Mouse (Mus musculus): Measurements from ENCODE around the gene Fam98c. TPM values are rescaled to one million over a fixed set of nuclear protein-coding genes. Genes with fewer than 3 reads are reported as not detected.

Fam98c gene
- total RNA-seq, 2 experiments from 2014 or later = 30.9 to 32.2 TPM

DNA sequence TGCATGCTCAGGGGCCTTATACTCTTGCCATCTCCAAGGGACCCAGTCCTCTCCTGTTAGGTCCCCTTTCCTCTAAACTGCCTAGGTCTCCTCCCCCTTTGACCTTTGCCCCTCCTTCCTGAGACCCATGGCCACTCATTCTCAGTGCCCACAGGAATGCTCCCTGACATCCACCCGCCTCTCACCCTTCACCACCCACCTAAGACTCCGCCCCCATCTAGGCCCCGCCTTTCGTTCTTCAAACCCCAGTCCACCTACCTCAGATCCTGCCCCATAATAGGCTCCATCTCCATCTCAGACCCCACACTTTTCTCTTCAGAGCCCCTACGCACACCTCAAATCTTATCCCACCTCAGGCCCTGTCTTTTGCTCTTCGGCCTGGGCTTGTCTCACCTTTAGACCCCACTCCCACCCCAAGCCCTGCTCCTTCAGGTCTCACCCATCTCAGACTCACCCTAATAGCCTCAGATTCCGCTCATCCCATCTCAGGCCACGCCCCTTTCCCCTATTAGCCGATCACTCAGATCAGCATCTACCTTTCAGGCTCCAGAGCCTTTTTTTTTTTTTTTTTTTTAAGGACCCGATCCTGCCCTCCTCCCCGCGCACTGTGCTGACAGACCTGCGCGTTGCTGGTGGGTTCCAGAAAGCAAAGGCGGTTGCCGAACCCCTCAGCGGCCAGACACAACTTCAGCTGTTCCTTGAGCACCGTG, 37.7 kb downstream of the Fam98c start:
- no peak for DNase-seq (ENCODE audit: low spot score in 2 of 2)

DNA sequence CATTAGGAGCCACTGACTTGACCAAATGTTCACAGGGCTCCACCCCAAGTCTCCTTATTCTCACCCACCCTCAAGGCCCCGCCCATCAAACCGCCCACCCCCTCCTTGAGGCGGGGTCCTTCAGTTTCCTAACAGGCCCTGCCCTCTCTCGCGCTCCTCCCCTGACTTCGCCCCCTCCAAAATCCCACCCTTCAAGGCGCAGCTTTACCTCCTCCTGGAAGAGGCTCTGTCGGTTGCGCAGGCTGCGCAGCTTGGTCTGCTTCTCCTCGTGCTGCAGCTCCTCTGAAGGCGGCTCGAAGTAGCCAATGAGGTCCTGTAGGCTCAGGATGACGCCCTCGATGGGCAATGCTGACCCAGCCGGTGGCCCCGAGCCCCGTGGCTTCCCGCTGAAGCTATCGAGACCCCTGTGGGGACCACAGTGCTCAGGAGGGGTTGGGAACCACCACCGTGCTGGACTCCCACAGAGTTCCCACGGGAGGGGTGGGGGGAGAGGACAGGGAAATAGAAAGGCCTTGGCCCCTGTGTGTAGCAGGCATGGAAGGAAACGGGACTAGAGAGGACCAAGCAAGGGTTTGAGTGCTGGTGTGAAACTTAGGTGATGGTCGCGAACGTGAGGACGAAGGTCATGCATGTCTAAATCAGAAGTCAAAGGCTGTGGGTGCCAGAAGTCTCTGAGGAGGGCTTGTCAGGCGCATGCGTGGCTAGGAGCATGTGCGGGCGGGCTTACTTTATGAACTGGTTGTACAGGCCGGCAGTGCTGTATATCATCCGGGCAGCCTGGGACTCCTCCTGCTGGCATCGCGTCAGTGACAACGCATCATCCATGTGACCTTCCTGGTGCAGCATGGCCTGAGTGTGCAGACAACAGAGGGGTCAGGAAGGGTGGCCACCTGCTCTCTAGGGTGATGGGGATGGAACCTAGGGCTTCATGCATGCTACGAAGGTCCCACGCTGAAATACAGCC, 46.8 kb downstream of the Fam98c start:
- peak; percentile 22 to 36 for DNase-seq (ENCODE audit: low spot score in 2 of 2)

Other genes starting within 250 kb of the Fam98c start
- gene Actn4, start 193.9 kb downstream of the Fam98c start, total RNA-seq (2021) = 100 to 1,000 TPM; 127 to 136 TPM
- gene Eif3k, start 174.4 kb downstream of the Fam98c start, total RNA-seq (2021) = 100 to 1,000 TPM; 201 to 212 TPM
- gene Map4k1, start 174.2 kb downstream of the Fam98c start, total RNA-seq (2021) = 1 to 10 TPM in 1 of 2 experiments, under 1 TPM in 1; 0.99 to 1.3 TPM
- 10 to 100 TPM; 15.3 to 15.5 TPM for gene Ryr1, start 31.1 kb downstream of the Fam98c start, total RNA-seq (2021)
- gene Rasgrp4, start 21.4 kb downstream of the Fam98c start, total RNA-seq (2021) = 1 to 10 TPM in 1 of 2 experiments, under 1 TPM in 1; 0.59 to 1.0 TPM
- gene Ggn, start 14.0 kb upstream of the Fam98c start, total RNA-seq (2021) = 1 to 10 TPM in 1 of 2 experiments, under 1 TPM in 1; 0.82 to 1.2 TPM
- gene Spred3, start 14.2 kb upstream of the Fam98c start, total RNA-seq (2021) = 10 to 100 TPM; 41.2 to 44.1 TPM
- 100 to 1,000 TPM; 131 to 137 TPM for gene Psmd8, start 24.5 kb upstream of the Fam98c start, total RNA-seq (2021)
- gene Catsperg1, start 57.8 kb upstream of the Fam98c start, total RNA-seq (2021) = 1 to 10 TPM; 1.6 to 1.7 TPM
- gene Kcnk6, start 76.3 kb upstream of the Fam98c start, total RNA-seq (2021) = 1 to 10 TPM; 2.3 to 2.4 TPM
- 10 to 100 TPM; 40.4 to 42.6 TPM for gene Yif1b, start 82.1 kb upstream of the Fam98c start, total RNA-seq (2021)
- gene 2200002D01Rik, start 92.2 kb upstream of the Fam98c start, total RNA-seq (2021) = not detected
- gene Spint2, start 125.7 kb upstream of the Fam98c start, total RNA-seq (2021) = 10 to 100 TPM; 21.9 to 26.1 TPM
- 10 to 100 TPM; 28.1 to 31.3 TPM for gene Ppp1r14a, start 133.1 kb upstream of the Fam98c start, total RNA-seq (2021)
- gene Dpf1, start 147.7 kb upstream of the Fam98c start, total RNA-seq (2021) = 100 to 1,000 TPM; 105 to 112 TPM

Measured in layer of hippocampus, adult 18-20 months (tissue).